Mouse (Mus musculus) kidney, adult 18-20 months (tissue): ENCODE results near the gene Gab1.

Experiments
- DNase-seq: peaks from one replicate; pipeline ENCODE4 v3.0.0; 2021

Gene Gab1

GRCm38 (mm10) chr8:80804066-80804619, 76.2 kb downstream of the Gab1 start:
- DNase-seq, result no peak

DNA sequence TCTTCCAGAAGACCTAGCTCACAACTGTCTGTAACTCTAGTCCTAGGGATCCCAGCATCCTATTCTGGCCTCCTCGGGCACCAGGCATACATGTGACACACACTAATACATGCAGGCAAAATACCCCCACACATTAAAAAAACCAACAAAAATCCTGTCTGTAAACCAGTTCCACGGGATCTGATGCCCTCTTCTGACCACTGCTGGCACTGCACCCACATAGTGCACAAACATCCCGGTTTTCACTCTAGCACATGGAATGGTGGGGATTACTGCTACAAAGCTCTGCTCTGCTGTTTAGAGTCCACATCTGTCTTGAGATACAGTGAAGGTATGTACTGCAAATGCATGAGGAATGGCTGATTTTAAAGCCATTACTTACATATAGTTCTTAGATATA, 81.5 kb downstream of the Gab1 start:
- DNase-seq, result no peak

- no peak for DNase-seq
These were observed 82.0 kb downstream of the Gab1 start for GRCm38 (mm10) chr8:80798198-80798777.

GRCm38 (mm10) chr8:80796070-80796469, 84.2 kb downstream of the Gab1 start:
- no peak for DNase-seq

DNA sequence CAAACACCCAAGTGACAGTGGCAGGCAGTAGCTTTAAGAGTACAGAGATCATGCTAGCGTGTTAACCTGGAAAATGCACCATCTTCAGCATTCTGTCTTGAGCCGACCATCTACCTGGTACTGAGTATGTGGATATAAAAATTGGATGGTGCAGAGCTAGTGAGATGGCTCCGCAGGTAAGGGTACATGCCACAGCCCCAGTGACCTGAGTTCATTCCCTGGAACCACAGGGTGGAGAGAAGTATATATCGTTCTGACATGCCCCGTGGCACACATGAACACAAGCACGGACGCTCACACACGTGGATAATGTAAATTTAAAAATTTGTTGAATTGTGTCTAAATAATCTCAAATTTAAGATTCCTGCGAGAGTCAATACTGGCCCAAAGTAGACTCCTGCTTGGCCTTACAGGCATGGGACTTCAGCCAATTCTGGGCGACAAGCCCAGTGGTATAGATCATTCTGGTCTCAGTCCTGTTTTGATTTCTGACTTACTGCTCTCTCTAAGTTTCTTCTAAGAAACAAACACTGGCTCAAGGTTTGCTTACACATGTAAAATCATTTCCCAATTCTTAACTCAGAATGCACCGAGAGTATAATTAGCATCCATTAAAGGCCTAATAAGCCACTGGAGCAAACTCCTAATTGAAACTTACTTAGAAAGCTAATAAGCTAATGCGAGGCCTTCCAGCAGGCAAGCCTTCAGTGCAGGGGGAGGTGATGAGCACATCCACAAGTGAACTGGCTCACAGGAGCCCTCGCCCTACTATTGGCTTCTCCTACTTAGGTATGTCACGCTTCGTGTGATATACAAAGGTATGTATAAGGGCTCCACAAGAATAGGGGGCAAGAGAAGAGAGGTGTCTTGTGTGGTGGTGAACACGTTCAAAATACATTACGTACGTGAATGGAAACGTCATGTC, 85.5 kb downstream of the Gab1 start:
- DNase-seq, result no peak

DNA sequence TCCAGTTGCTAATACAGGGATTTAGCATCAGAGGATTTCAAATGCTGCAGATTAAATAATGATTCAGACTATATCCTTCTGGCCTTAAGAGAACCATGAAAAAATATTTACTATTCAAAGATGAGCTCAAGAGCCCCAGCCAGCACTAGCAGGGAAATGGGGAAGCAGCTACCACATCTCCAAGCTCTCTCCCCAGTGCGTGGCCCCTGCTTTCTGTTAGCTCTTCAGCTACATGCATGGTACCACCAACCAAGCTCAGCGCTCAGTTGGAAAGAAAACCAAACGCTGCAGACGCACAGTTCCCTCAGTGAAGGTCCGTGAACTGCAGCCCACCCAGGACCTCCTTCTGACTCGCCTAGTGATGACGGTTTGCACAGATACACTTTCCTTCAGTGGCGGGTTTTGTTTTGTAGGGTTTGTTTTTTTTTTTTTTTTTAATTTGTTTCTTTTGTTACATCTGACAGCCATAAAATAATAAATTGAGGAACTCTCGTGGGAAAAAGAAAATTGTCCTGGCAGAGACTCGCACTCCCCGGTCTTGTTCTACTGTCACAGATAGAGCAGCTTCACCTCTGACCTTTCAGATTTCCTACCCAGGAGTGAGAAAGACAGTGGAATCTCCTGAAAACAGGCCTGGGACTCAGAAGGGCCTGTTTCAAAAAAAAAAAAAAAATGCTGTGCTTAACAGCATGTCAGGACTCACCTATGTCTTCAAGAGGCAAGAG, 86.4 kb downstream of the Gab1 start:
- DNase-seq, result no peak

DNA sequence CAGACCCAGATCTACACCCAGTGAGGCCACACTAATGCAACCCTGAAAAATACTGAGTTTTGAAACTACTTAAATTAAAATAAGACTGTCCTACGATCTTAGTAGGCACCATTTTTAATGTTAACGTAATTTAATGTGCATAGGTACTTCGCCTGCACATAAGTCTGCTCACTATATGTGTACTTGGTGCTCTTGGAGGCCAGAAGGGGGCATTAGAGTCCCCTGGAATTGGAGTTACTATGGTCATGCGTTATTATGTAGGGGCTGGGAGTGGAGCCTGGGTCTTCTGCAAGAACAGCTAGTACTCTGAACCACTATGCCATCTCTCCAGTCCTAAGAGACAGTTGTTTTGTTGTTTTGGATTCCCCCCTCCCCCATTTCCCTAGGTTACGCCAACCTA, 88.1 kb downstream of the Gab1 start:
- no peak for DNase-seq

- DNase-seq, result no peak
These were observed 91.0 kb downstream of the Gab1 start for GRCm38 (mm10) chr8:80789324-80789723.

DNA sequence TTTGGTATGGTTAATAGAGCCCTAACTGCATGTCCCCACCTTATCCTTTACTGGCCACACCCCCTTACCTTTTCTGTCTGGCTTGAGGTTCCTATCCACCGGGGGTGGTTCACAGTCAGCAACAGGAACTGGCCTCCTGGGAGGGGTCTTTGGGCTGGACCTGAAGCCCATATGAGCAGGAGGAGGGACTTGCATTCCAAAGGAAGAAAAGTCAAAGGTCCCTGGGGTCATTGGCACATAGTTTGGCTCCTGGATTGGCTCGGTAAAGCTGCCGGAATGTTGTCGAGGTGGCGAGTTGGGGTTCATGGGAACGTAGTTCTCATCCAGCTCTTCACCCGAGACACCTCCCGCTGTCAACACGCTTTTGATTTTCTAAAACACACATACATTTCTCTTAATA, 95.8 kb downstream of the Gab1 start:
- no peak for DNase-seq

DNA sequence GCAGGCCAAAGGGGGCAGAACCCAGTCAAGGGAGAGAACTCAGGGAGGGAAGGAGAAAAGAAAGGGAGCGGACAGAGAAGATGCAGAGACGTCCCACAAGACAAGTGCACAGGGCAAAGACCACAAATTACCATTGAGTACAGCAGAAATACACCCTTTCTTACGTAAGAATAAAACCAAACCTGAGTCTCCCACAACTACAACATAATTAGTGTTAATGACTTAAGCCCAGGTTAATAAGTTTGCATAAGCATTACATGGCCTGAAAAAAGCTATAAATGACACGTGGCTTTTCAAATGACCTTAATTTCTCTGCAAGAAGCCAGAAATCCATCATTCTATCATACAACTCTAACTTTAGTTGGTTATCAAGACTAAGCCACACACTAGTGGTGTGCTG, 97.0 kb downstream of the Gab1 start:
- DNase-seq, result no peak

GRCm38 (mm10) chr8:80781338-80781737, 99.0 kb downstream of the Gab1 start:
- DNase-seq, result no peak

DNA sequence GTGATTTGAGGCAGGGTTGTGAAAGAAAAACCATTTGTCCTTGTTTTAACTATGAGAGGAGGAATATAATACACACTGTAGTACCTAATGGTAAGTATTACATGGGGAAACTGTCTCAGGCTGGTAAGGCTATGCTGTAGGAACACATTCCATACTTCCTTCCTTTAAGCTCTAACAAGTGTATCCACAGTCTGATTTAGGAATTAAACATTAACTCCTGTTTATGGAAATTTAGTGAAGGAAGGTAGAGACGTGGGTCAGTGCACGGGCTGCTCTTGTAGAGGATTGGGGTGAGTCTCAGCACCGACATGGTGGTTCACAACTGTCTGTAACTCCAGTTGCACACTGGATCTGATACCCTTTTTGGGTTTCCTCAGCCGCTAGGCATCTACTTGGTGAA, 100.0 kb downstream of the Gab1 start:
- no peak for DNase-seq

- DNase-seq, result no peak
These were observed 103.9 kb downstream of the Gab1 start for GRCm38 (mm10) chr8:80776436-80776835.

DNA sequence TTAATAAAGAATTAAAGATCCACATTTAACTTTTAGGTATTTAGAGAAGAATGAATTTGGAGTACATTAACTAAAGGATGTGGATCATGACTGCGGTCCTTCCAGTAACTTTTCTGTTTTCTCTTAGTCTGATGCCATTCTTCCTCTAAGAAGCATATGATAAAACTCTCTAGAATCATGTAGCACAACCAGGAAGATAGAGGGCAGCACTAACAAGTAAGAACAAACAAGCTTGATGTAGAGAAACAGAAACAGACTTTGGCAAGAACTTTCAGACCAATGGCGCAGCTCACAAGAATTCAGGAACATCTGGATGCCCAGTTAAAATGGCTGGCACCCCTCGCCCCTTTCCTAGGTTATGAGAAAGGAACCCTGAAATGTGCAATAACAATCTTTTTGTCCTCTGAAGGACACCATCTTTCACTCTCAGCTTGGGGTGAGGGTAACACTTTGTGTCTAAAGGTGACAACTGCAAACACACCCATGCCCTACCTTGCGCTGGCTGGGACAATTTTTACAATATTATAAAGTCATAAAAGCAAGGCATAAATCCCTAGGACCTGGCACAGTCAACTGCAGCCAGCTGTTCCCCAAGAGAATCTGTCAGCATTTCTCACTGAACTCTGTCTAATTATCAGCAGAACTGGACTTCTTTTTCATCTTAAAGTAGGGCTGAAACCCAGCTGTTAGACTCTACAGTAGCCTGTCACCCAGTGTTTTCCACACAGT, 107.4 kb downstream of the Gab1 start:
- no peak for DNase-seq

- no peak for DNase-seq
These were observed 111.9 kb downstream of the Gab1 start for GRCm38 (mm10) chr8:80768451-80768850.

GRCm38 (mm10) chr8:80753017-80753715, 127.2 kb downstream of the Gab1 start:
- peak; percentile 86 for DNase-seq

GRCm38 (mm10) chr8:80752429-80752828, 127.9 kb downstream of the Gab1 start:
- no peak for DNase-seq

DNA sequence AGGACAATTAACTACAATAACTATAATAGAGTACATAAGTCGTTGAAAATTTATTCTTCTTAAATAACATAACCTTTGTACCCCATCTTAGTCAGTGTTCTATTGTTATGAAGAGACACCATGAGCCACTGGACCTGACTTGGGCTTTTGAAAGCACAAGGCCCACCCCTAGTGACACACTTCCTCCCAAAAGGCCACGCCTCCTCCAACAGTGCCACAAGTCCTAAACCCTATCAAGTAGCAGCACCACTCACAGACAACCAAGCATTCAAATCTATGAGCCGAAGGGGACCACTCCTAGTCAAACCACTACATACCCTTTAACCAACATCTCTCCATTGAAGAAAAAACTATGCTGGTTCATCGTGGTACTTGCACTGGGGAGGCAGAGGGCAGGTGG, 131.2 kb downstream of the Gab1 start:
- DNase-seq, result no peak

DNA sequence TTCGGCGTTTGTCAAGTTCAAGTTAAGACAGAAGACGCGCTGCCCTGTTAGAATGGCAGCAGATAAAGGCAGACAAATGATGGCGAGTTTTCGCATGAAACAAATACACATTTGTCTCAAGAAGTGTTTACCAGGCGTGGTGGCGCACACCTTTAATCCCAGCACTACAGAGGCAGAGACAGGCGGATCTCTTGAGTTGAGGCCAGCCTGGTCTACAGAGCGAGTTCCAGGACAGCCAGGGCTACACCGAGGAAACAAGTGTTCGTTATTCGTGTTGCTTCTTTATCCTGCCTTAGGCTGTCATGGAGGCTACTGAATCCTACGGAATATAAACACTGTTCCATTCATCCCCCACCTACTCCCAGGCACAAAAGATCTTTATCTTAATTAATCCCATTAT, 140.4 kb downstream of the Gab1 start:
- DNase-seq, result no peak

DNA sequence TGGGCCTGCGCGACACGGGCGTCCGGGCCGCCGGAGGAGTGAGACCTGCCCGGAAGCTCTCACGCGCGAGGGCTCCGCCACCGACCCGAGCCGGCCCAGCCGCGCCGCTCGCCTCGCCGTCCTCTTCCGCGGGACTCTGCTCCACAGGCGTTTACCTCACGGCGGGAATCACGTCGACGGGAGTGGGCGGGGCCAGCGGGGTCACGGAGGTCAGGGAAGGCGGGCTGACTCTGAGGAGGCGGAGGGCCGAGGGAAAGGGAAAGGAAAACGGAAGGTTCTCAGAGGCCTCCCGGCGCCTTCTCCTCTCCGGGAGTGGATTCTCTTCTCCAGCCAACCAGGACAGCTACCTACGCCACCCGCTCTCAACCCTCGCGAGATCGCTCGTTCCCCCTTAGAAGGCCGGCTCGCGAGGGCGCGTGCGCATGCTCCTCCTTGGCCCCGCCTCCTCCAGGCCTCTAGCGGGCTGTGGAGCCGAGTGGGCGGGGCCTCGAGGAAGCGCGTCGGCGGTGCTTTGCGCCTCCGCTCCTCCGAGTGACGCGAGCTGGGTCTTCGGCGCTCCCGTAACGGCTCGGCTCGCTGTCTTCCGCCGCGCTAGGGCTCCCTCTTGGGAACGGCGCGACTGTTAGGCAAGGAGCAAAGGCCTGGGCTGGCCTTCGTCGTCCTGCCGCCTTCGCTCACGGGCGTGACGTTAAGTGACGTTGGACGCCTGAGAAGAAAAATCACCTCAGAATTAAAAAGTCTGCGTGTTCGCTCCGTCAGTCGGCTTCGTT, 141.0 kb downstream of the Gab1 start, which contains the start of gene Smarca5:
TSS of gene Smarca5 (minus strand) at position 343 of the 770 bp plus-strand sequence.
- DNase-seq, result peak; percentile 98
